Mouse (Mus musculus) ES-Bruce4 (cell line): Measurements from ENCODE around the gene Clasp1.

Experiments
- CTCF ChIP-seq: IDR thresholded peaks from one replicate; pipeline ENCODE4 v1.8.1; 2011; ENCODE audit warnings: low read depth, low read length
- EP300 ChIP-seq: IDR thresholded peaks from 2 replicates; pipeline ENCODE4 v1.6.1; 2011; ENCODE audit warnings: low read depth, low read length; ENCODE audit not compliant: insufficient read depth
- POLR2A ChIP-seq: IDR thresholded peaks from one replicate; pipeline ENCODE4 v1.8.1; 2011; ENCODE audit warnings: low read length; ENCODE audit not compliant: insufficient read depth

DNA sequence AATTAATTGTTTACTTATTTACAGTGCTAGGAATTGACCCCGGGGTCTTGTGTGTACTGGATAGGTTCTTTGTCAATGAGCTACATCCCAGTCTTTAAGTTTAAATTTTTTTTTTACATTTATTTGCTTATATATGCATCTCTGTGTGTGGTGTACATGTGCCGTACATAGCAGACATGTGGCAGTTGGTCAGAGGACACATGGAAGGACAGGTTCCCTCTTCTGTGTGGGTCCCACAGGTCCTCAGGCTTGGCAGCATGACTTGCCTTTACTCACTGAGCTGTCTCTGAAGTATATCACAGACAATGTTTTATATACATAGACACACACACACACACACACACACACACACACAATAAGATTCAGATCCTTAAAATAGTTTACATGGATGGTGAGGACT lies 3.4 kb downstream of the Clasp1 start:
- no peak for TF ChIP-seq POLR2A
- no peak for TF ChIP-seq CTCF
- TF ChIP-seq EP300: no peak
